Mouse (Mus musculus) cerebellum, adult 11 months (tissue): ENCODE data around the gene Coro1c.

Source experiments
- DNase-seq: peaks from one replicate; pipeline ENCODE4 v3.0.0; 2022

Gene Coro1c

GRCm38 (mm10) chr5:113908592-113909441, at the start of gene Coro1c:
Gene Coro1c, minus strand, starts transcription at chr5:113908758.
- peak; percentile 100 for DNase-seq

DNA sequence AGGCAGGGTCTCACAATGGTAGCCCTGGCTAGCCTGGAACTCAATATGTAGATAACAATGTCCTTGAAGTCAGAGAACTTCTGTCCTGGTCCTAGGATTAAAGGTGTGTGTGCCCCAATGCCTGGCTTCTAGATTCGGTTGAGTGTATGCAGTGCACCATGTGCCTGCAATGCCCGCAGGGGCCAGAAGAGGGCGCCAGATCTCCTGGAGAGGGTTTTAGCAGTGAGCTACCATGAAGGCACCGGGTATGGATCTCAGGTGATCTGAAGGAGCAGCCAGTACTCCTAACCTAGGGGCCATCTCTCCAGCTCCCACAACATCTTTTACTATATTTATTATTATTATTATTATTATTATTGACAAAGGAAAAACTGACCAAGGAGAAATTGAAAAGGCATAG, 48.0 kb upstream of the Coro1c start:
- DNase-seq = peak; percentile 70

DNA sequence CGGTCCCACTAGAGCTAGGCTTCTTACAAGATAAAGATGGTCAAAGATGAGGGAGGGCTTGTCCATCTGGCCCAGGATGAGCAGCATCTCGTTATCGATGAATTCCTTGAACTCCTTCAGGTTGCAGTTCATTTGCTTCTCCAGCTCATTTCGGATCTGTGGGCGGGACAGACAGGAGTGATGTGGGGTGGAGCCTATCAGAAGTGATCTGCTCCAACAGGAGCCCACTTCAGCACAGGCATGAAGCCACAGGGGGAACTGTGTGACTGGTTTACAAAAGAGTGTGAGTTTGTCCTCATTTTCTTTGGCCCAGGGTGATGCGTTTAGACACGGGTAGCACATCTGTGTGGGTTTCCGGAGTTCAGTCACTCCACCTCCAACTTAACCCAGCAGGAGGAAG, 47.1 kb upstream of the Coro1c start:
- DNase-seq = no peak

GRCm38 (mm10) chr5:113955281-113955680, 46.7 kb upstream of the Coro1c start:
- no peak for DNase-seq

DNA sequence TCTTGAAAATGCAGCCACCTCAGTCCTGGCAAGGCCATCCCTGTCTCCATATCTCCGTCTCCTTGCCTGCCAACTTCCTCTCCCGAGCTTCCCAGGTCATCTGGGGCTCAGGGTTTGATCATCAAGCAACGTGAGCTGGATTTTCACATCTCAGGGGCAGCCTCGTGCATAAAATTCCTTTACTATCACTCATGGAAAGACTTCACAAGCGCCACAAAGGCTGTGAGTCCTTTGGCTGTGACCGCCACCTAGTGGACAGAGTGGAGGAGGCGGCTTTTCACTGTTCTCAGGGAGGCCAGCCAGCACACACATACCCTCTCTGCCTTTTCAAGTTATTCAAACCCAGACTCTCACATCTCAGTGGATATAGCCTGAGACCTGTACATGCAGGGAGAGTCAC, 45.9 kb upstream of the Coro1c start:
- DNase-seq = peak; percentile 78

DNA sequence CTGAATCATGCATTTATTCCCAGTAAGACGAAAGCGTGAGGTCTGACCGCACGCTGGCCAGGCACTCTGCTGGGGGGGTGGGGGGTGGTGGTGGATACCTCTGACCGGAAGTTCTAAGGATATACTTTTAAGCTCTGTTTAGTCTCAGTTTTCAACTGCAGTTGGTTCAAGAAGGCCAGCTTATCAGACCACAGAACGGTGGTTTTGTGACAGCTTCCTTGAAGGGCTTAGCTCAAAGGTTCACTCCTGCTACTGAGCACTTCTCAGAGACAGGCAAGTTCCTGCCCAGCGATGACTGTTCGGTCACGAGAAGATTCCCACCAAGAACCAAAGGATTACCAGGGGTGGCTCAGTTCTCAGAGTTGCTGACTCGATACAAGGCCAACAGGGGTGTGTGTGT, 44.0 kb upstream of the Coro1c start:
- no peak for DNase-seq

GRCm38 (mm10) chr5:113951693-113952071, 43.1 kb upstream of the Coro1c start:
- no peak for DNase-seq

DNA sequence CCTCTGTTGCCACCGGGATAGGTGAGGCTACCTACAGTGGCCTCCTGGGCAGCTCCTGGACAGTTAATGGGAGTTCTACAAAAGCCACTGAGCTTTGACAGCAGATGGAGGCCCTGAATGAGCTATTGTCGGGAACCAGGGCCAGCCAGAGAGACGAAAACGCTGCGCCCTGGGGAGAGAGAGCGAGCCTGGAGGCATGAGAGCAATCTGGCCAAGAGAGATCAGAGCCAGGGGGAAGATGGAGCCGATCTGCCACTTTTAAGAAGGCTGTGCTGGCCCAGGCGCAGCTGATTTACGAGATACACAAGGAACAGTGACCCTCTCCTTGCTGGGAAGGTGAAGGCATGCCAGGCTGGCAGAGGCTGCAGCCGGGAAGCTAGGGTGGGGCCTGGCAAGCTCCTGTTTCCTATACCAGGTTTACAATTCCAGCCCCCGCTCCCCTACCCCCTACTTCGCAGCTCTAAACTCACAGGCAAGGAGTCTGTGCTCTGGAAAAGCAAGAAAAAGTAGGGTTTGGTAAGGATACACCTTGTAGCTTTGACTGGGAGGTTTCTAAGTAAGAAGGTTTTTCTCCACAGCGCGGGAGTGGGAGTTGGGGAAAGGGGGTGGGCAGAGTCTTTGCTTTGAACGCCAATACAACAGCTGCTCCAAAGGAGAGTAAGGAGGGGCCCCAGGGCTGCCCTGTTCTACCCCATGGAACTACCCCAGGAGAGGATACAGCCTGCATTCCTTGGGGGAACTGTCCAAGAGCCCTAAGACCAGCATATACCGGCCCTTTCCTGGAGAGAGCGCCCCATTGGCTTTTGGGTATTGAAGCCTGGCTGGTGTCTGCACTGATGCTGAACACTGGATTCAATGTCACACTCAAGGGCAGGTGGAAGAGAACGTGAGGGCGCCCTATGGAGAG, 42.5 kb upstream of the Coro1c start:
- DNase-seq = peak; percentile 72

GRCm38 (mm10) chr5:113950133-113950532, 41.6 kb upstream of the Coro1c start:
- peak; percentile 33 for DNase-seq

DNA sequence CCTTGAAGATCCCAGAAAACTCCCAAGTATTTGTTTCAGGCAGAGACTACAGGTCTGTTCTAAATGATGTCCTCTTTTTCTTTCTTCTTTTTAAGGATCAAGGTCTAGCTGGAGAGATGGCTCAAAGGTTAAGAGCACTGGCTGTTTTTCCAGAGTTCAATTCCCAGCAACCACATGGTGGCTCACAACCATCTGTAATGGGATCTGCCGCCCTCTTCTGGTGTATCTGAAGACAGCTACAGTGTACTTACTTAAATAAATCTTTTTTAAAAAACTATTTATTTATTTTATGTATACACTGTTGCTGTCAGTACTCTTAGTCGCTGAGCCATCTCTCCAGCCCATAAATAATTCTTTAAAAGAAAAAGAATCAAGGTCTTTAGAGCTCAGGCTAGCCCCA, 38.7 kb upstream of the Coro1c start:
- no peak for DNase-seq

DNA sequence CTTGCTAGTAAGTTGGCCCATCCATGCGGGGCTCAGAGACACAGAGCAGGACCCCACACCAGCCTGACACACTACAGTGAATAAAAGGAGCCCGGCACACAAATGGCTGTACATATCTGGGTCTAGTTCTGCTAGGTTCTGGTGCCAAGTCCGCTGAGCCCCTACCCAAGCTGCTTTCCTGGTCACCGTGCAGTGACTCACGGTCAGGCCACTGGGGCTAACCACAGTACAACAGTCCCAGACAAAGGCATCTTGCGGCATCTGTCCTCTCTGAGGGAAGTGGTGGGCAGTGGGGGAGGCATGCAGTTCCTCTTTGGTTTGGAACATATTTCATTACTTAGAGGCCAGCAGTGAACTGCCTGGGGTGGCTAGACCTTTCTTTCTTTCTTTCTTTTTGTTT, 36.6 kb upstream of the Coro1c start:
- no peak for DNase-seq

DNA sequence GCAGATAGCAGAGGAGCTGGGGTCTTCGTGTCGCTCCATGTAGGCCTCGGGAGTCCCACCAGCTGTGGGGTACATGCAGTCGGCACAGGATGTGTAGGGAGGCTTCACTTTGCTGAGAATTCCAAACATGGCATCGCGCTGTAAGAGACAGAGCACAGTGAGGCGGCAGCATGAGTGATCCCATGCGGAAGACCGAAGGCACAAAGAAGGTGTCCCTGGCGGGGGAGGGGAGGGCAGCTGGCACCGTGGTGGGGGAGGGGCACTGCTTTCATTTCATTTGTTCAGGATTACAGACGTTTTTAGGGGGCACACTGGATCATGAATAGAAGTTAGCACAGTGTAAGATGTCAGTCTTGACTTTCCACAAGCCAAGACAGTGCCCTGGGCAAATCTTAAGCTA, 34.8 kb upstream of the Coro1c start:
- DNase-seq = no peak

DNA sequence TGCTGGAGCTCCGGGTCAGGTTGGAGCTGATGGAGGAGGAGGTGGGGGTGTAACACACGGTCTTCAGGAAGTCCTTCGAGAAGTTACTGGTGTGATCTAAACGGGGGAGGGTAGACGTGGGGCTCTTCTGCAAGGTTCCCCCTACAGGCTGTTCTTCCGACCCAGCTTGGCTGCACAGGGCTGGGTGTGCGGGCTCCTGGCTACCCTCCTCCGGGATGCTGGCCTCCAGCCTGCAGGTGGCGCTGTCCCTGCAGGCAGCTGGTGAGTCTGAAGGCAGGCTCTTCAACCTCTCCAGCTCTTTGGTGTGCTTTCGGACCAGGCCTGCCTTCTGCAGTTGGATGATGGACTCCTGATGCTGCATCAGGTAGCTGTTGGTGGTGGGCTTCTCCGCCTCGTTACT, 34.0 kb upstream of the Coro1c start:
- DNase-seq = no peak

- DNase-seq = no peak
Measured at GRCm38 (mm10) chr5:113939263-113939900, 30.8 kb upstream of the Coro1c start.

GRCm38 (mm10) chr5:113937650-113938049, 29.1 kb upstream of the Coro1c start:
- DNase-seq = no peak

DNA sequence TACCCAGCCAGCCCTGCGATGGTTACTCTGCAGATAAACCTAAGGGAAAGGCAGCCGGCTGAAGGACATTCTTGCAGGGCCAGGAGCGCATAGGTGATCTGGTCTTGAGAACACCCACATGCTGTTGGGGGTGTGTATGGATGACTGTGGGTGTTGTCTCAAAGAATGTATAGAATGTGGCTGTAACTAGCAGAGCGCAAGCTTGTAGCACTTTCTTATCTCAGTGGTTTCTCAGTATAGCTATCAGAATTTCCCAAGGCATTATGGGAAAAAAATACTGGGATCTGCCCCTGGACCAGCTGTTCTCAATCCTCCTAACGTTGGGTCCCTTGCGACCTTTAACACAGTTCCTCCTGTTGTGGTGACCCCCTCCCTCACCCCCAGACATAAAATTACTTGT, 25.3 kb upstream of the Coro1c start:
- DNase-seq = no peak

- DNase-seq = no peak
Measured at GRCm38 (mm10) chr5:113933480-113933879, 24.9 kb upstream of the Coro1c start.

- DNase-seq = no peak
Measured at GRCm38 (mm10) chr5:113932310-113932709, 23.8 kb upstream of the Coro1c start.

DNA sequence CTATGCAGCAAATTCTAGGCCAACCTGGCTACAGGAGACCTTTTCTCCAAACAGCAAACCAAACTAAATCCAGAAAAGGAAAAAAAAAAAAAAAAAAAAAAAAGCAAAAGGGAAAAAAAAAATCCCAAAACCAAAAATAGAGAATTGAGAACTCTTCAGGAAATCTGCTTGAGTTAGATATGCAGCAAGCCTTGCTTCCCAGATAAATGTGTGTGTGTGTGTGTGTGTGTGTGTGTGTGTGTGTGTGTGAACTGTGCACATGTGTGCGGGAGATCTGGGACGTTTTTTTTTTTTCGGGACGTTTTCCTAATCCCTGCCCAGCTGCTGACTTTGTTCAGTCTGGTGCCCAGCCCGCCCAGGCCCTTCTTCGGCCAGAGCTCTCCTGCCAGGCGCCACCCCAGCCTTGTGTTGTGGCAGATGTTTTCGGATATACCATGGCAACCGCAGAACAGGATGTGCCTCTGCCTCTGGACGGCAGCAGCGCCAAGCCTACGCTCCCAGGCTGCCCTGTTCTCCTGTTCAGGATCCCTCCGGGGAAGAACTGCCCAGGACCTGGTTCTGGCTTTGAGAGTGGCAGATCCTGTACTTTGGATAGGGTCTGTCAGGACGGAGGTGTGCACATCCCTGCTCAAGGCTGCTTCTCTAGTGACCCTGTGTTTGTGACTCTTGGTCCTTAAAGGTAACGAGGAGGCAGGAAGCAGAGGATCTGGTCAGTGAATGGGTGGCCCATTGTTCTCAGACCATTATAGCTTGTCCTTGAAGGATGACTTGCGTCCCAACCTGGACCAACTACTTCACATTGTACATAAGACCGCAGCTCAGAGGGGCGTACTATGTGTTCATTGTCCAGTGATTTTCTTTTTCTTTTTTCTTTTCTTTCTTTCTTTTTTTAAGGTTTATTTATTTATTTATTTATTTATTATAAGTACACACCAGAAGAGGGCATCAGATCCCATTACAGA, 22.4 kb upstream of the Coro1c start:
- DNase-seq = no peak

DNA sequence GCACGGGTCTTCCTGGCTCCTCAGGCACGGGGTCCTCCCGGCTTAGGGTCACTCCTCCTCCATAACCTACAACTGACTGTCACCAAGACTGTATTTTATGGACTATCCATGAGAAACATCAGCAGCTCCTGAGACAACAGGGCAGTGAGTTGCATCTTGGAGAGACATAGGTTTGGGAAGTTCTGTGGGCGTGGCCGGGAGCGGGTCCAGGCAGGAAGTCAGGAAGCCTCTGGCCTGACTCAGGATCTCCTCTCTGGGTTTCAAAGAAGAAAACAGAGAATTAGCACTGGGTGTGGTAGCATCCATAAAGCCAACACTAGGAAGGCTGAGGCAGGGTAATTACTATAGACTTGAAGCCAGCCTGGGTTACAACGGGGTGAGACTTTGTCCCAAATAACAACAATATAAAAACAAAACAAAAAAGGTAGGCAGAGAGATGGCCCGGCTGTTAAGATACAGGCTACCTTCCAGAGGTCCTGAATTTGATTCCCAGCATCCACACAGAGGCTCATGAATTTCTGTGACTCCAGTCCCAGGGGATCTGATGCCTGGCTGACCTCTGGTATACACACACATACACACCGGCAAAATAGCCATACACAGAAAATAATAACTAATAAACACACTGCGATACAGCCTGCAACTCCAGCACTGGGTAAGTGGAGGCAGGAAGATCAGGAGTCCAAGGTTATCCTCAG, 21.5 kb upstream of the Coro1c start:
- DNase-seq = no peak

- DNase-seq = no peak
Measured at GRCm38 (mm10) chr5:113929526-113929925, 21.0 kb upstream of the Coro1c start.

- DNase-seq = no peak
Measured at GRCm38 (mm10) chr5:113924608-113925007, 16.1 kb upstream of the Coro1c start.
